17 mouse cellular contexts compared by ENCODE assay signal in the genomic region with DNA sequence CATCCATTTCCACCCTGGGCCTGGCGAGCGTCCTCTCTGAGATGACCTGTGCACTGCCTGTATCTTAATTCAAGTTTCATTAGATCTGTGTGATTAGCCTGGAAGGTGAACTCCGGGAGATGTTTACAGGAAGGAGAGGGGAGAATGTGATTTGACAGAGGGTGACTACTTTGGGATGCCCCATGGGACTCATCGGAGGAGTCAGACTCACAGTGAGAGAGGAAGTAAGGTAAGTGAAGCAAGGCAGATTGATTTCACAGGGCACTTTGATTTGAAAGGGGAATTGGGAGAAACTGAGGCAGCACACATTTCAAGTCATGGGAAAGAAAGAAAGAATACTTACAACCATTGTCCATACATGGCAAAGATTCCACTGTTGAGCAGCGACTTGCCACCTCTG.
"Had no signal": no experiment of that assay in that cellular context is flagged by ENCODE, and none has a peak within 500 bp of the region (broad histone marks: within the 10 kb centered on the region; RNA-seq: fewer than 3 reads in every experiment).

No protein-coding gene starts in this region.

- H3K36me3 ChIP-seq: midbrain, embryonic 10.5 days; midbrain, embryonic 12.5 days; neural tube, embryonic 13.5 days; neural tube, embryonic 15.5 days; stomach, embryonic 15.5 days had no signal

- DNase-seq: lung, adult 18-20 months; lung, embryonic 14.5 days; lung, postnatal 10 days; lung, postnatal 4 days; midbrain, embryonic 14.5 days; retina, postnatal 1 day; right cerebral cortex, adult 18-20 months; right cerebral cortex, postnatal 25 days; right cerebral cortex, postnatal 4 days; thymus, adult 2 months; thymus, postnatal 25 days; thymus, postnatal 4 days had no signal
